Mouse (Mus musculus): ENCODE data around the gene Cyp4a32. TPM values are rescaled to one million over a fixed set of nuclear protein-coding genes. Genes with fewer than 3 reads are reported as not detected.
"Not testable (repeated sequence)": the region's sequence is repeated elsewhere in the genome, so short reads cannot be mapped to it uniquely, and the experiment has no call there.

The Cyp4a32 gene
- not detected in 2 replicates for polyA plus RNA-seq (2012; rRNA removed)

DNA sequence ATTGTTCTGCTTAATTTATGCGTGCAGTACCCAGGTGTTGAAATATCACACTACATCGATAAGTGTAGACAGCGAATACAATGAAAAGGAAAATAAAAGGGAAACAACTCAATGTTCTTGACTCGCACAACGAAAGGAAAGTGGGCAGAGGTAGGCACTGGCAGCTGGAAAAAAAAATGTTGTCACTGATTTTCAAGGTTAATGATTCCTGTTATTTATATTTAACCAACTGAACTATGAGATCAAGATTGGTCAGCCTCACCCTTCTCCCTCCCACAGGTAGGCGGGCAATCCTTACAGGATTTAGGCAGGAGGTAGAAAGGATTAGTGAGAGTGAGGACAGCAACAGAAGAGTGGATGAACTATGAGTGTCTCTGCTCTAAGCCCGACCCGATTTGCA, at the start of gene Cyp4a32:
TSS of gene Cyp4a32 (plus strand) at position 359 of the 400 bp plus-strand sequence.
- not testable (repeated sequence) for DNase-seq (ENCODE audit: low spot score)

DNA sequence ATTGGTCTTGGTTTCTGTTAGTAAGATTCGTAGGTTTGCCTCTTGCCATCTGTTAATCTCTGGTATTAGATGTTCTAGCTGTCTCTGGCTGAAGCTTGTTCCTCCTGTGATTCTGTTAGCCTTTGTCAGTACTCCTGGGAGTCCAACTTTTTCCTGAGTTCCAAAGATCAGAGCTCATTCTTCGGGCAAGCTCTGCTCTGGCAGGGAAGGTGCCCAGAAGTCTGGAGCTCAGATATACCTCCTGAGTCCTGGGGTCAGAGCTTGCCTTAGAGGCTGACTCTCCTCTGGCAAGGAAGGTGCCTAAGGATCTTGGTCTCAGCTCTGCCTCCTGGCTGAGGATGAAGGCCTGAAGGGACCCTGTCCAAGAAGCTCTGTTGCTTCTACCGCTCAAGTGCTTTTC, 48.0 kb upstream of the Cyp4a32 start:
- no peak for DNase-seq (ENCODE audit: low spot score)

DNA sequence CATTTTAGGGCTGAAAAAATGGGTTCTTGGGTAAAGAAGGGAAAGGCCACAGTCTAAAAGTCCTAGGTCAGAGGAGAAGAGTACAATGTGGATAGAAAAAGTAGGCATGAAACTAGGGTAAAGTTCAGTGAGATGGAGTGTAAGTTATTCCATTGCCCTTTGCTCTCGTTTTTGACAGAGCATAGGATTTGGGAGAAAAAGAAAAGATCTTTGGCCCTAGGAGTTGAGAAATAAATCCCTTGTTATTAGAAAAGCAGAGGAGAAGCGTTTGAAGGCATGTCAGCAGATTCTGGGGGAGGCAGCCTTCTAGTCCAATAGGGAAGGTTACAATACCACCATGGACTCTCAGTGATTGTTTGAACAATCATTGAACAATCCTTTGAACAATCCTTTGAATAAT, 45.3 kb upstream of the Cyp4a32 start:
- no peak for DNase-seq (ENCODE audit: low spot score)

DNA sequence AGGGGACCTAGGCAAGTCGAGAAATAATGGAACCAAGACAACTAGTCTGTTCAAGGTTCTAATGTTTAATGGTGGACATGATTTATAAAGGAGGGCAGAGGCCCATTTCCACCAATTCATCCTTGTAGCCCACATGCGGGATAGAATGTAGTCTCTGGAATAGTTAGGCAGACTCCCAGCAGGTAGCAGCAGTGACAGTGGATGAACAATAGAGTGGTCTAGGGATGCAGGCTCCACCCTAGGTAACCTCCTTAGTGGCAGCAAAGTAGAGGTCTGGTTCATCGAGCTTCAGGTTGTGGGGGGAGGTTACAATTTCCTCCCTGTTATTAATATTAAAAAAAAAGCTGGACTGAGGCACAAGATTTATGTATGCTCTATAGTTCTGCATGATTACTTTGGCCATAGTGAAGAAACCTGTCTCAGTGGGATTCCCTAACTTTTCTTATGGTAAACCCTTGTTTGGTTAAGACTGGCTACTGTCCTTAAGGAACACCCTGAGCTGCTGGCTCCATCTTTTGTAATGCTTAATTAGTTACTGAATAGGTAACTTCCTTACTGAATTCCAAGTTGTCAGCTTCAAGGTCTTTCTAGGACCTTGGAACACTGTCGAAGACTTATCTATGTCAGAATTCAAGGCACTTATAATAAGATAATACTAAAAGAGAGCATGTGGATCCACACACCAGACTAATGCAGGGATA, 42.8 kb upstream of the Cyp4a32 start:
- no peak for DNase-seq (ENCODE audit: low spot score)

DNA sequence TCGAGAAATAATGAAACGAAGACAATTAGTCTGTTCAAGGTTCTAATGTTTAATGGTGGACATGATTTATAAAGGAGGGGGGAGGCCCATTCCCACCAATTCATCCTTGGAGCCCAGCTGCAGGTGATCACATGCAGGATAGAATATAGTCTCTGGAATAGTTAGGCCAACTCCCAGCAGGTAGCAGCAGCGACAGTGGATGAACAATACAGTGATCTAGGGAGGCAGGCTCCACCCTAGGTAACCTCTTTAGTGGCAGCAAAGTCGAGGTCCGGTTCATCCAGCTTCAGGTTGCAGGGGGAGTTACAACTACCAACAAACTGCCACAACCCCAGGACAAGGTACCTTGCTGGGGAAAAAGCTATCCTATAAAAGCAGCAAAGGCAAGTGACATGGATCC, 39.5 kb upstream of the Cyp4a32 start:
- not testable (repeated sequence) for DNase-seq (ENCODE audit: low spot score)

DNA sequence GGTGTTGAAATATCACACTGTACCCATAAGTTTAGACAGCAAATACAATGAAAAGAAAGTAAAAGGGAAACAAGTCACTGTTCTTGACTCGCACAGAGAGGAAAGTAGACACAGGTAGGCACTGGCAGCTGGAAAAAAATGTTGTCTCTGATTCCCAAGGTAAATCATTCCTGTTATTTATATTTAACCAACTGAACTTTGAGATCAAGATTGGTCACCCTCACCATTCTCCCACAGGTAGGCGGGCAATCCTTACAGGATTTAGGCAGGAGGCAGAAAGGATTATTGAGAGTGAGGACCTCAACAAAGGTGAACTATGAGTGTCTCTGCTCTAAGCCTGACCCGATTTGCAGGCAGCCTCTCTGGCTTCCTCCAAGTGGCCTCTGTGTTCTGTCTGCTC, 37.4 kb upstream of the Cyp4a32 start, which contains the start of gene Cyp4a31:
TSS of gene Cyp4a31 (plus strand) at position 249 of the 400 bp plus-strand sequence.
- DNase-seq (ENCODE audit: low spot score), result no peak

DNA sequence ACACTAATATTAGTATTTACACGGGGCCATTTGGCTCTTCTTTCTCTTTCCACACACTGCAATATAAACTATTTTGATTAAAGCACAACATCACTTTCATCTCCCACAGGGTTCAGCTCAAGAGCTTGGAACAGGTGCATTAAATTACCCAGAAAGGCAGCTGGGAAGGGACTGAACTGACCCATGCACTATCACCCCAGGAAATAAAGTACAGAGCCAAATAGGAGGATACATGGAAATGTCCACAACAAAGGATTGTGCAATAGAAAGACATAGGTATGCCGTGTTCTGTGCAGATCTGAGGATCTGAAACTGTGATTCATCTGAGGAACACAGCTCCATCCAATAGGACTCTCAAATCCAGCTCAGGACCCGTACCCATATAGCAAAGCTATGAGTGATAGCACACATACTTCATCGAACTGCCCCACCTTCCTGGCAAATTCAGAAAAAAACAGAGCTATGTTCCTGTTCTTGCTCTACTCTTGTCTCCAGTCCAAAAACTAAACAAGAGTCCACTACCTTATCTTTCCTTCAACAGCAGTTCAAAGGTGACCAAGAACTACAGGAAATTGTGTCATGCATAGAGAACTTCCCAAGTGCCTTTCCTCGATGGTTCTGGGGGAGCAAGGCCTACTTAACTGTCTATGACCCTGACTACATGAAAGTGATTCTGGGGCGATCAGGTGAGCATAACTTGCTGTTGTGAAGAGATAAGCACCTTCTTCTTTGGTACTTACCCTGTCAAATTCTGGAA, 36.1 kb upstream of the Cyp4a32 start:
- DNase-seq (ENCODE audit: low spot score), result not testable (repeated sequence)

DNA sequence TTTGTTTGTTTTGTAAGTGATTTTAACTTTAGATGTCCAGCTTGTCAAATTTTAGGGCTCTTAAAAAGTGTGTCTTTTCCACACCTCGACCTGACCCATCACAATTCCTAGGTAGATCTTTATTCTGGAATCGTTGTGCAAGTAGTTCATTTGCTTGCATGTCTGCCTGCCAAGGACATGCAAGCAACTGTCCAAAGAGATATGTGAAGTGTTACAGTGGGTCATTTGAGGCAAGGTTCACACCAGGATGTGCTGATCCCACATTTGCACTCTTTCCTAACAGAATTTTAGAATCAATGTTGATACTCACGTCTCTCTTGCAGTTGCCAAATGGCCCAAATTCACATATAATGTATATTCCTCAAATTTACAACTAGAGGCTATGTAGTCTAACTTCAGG, 25.5 kb upstream of the Cyp4a32 start:
- no peak for DNase-seq (ENCODE audit: low spot score)

DNA sequence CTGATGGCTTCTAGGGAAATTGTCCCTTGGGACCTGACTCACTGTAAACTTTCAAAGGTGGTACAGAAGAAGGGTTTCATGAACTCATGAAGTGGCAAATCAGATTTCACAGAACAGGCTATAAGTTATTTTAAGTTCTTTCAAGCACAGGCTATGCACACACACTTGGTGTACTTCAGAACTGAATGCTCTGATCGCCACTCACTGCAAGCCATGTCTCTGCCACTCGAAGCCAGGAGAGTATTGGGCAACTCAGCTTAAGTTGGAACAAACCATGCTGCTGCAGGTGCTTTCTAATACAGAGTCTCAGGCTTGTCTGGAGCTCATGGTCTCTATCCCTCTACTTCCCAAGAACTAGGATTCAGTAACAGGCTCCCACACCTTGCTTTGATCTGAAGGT, 25.0 kb upstream of the Cyp4a32 start:
- DNase-seq (ENCODE audit: low spot score), result no peak

DNA sequence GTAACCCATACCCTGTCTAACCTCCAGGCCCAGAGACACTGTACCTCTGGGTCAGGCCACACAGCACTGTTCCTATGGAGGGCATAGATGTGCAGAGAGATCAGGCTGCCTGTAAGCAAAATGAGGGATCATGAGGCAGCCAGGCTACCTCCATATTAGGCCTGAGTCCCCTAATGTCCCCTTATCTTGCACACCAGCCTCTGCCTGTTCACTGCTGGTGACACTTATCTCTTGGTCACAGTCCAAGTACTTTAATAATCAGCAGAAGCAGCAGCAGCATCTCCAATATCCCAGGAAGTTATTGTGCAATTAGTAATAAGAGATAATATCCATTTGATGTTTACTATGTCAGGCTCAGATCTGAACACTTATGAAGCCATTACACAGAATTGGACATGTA, 17.7 kb upstream of the Cyp4a32 start:
- no peak for DNase-seq (ENCODE audit: low spot score)

DNA sequence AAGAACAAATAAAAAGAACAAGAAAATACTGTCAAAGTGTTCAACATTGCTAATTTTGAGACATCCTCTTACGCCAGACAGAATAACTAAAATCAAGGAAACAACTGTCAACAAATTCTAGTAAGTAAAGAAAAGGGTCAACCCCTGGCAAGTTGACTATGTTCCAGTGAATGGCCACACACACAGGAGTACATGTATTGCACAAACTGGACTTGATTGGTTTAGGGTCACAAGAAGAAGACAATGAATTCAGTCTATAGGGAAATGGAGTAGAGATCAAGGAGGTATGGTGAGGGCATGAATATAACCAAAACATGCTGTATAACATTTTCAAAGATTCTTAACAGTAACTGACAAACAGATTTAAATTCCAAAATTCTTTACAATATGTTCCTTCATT, 4.4 kb upstream of the Cyp4a32 start:
- no peak for DNase-seq (ENCODE audit: low spot score)

DNA sequence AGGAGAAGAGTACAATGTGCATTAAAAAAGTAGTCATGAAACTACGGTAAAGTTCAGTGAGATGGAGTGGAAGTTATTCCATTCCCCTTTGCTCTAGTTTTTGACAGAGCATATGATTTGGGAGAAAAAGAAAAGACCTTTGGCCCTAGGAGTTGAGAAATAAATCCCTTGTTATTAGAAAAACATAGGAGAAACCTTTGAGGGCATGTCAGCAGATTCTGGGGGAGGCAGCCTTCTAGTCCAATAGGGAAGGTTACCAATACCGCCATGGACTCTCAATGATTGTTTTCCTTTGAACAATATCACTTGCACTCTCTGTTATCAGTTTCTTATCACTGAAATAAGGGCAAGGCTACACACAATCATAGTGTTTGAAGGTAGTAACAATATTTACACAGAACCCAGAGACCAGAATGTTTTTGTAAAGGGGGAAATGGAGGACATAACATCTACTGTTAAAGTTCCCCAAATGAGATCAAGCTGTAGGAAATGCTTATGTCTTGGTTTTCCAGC, 3.9 kb upstream of the Cyp4a32 start:
- DNase-seq (ENCODE audit: low spot score), result no peak

DNA sequence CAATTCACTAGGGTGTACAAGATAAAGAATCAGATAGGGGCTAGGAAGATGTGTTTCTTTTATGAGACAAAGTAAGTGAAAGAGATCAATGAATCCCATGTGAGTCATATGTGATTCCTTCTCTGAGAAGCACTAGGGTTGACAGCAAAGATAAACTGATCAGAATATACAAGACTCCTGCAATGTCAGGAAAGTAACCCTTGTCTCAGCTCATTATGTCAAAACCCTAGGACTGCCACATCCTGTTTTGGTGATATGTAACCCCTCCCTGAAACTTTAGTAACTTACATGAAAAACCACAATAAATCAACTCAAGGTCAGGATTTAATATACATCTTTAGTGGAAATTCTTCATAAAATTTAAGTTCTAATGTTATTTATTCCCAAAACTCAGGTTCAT, 13.2 kb downstream of the Cyp4a32 start:
- DNase-seq (ENCODE audit: low spot score), result no peak

DNA sequence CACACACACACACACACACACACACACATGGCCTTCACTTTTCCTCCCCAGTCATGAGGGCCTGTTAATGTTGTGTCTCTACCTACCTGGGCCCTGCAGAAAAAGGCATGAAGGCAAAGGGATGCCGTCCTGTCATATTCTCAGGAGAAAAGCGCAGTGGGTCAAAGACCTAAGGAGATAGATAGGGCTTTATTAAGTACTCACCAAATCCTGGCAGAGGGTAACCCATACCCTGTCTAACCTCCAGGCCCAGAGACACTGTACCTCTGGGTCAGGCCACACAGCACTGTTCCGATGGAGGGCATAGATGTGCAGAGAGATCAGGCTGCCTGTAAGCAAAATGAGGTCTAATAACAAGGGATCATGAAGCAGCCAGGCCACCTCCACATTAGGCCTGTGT, 24.8 kb downstream of the Cyp4a32 start:
- not testable (repeated sequence) for DNase-seq (ENCODE audit: low spot score)

DNA sequence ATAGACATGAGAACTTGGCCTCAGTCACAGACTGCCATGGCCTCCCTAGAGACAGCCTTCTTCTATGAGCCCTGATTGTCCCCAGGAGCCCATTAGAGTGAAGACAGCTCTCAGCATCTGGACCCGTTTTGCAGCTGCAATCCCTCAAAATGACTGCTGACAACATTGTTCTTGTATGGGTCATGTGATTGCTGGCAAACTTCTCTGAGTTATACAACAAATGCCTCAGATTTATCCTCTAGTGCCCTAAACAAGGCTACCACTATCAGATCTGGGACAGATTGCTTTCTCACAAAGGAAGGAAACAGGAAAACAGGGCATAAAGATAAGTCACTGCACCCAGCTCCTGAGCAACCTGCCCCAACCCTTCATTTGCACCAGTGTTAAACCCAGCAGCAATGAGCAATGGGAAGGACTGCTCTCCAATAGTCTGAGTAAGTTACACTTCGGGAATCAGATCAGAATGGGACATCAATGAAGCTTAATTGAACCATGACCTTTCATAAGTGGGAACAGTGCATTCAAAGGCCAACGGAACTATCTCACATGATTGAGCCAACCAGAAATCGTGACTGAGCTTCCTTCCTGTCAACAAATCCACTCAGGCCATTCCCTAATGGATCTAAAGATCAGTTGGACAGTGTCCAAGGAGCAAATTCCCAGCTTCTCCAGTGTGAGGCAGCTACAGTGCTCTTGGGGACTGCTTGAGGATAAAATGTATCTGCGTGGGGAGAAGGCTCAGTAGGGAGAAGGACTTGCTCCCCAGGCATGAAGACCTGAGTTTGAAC, 42.4 kb downstream of the Cyp4a32 start:
- no peak for DNase-seq (ENCODE audit: low spot score)

DNA sequence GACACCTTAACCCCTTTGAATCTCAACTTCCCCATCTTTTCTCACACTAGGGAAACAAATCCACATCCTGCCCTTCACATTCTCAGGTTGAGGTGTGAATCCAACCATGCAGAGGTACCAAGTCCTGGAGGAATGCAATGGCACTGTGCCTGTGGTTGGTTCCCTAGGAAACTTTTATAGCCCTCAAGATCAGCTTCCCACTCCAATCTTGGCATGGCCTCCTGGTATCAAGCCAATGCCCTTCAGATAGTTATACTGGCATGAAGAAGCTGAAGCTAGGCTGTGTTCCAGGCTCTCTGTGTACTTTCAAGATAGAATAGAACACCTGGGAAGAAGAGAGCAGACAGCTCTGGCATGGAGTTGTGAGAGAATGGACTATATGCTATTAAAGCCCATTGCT, 44.6 kb downstream of the Cyp4a32 start:
- DNase-seq (ENCODE audit: low spot score), result no peak

DNA sequence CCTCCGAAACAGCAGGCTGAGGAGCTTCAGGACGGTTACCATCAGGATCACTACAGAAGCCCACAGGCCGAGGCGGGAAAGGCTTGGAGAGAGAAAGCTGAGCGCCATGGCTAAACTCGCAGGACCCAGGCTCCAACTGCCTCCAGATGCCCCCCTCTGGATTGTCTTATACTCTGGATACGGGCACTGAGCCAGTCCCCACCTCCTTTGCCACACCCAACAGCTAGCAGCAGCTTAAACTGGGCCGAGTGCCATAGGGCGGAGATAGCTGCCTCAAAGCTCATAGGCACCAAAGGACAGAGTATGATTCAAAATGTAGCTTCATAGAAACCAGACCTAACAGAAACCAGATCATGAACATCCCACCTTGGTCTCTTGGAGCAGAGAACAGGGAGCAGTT, 46.8 kb downstream of the Cyp4a32 start, which contains the start of gene Cyp4b1:
TSS of gene Cyp4b1 (minus strand) at position 144 of the 400 bp plus-strand sequence.
- no peak for DNase-seq (ENCODE audit: low spot score)

DNA sequence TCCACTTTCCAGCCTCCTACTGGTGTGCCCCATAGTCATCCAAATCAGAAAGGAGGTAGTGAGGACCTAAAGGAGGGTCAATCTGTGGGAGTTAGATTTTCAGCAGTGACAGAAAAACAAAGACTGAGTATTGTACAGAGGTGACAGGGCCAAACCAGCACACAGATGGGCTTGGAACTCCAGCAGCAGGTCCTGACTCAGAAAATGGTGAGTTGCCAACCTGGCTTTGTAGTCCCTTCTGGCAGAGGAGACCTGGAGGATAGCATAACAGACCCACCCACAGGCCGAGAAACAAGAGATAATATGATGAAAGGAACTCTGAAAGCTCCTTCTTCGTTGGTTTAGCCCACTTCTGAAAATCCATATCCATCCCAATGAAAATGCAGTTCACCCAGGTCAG, 48.0 kb downstream of the Cyp4a32 start:
- no peak for DNase-seq (ENCODE audit: low spot score)

DNA sequence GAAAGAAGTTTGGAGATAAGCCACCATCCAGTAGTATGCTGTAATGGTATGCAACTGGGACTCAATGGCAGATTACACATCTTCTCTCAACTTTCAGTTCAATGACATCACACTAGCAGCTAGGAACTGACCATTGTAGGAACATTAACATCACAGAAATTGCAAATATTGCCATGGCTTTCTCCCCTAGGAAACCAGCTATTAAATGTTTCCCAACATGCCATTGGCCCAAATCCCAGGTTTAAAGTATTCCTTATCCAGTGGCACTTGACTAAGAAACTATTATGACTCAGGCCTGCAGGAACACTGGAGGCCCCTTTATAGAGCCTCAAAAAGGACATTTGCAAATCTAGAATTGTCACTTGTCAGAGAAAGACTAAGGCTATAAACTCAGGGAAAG, 48.6 kb downstream of the Cyp4a32 start:
- no peak for DNase-seq (ENCODE audit: low spot score)

DNA sequence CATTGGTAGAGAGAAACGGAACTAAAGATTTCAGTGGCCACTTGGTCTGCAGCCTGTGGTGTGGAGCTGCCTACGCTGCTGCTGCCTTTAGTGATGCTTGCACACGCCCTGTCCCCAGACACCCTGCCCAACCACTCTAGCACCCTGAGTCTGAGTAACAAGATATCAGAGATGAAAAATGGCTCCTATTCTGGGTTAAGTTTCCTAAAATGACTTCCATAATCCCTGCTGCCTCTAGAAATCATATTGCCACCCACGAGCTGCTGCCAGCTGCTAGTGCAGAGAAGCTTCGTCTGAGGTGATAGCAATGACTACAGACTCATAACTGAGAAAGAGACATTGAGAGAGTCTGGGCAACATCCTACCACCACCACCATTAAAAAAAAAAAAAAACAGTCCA, 50.1 kb downstream of the Cyp4a32 start:
- no peak for DNase-seq (ENCODE audit: low spot score)

DNA sequence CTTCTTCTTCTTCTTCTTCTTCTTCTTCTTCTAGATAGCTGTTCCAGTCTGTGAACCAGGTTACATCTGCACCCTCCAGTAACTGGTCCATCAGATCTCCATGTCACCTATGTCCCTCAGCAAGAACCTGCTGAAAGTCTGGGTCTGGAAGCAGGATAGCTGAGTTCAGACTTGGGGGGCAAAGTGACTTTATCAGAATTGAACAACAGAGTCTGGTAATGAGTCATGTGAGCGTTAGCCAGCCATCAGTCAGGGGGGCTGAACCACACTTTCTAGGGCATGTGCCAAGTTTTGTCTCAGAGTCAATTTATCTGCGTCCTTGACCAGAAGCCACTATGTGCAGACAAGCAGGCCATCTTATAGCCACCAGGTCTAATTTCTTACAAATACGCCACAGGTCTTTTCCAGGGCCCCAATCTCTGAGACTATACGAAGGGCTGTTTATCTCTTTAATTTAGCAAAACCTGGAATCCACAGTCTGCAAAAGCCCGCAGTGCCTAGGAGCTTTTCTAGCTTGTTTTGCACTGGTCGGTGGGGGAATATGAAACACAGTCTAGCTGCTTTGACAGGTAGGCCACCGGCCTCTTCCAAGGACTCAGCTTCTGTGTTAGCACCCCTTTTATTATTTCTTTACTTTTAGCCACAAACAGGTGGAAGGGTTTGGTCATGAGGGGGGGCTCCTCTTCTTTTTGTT, 55.2 kb downstream of the Cyp4a32 start:
- DNase-seq (ENCODE audit: low spot score), result not testable (repeated sequence)

DNA sequence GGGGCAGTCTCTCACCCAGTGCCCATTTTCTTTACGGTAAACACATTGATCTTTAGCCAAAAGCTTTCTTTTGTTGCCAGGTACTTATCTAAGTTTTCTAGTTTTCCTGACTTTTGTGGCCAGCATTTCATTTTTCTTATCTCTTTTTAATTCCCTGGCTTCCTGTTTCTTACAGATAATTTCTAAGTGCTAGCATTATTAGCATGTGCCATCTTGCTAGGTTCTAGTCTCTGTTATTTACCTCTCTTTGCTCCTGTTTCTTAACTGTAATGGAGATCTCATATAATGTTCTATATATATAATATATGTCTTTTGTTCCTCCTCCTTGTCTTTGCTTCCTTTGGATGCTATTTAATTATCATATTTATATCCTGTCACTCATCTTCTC, 55.8 kb downstream of the Cyp4a32 start:
- DNase-seq (ENCODE audit: low spot score), result not testable (repeated sequence)

All from urinary bladder, adult 2 months (tissue).